Mouse (Mus musculus) layer of hippocampus, postnatal 25 days (tissue): ENCODE measurements around the gene Vstm4. TPM values are rescaled to one million over a fixed set of nuclear protein-coding genes. Genes with fewer than 3 reads are reported as not detected.

ENCODE experiments used
- DNase-seq, 2 experiments: peaks; one replicate each; pipeline ENCODE4 v3.0.0; 2022; ENCODE audit warnings: mixed read lengths in 2 of 2, low spot score in 1 of 2; ENCODE audit errors: extremely low spot score in 1 of 2
- total RNA-seq, 2 experiments: library from RNA; stranded (reverse); gene quantifications; 2 replicates each; pipeline ENCODE4 v1.2.3; 2021

Gene Vstm4
- total RNA-seq, 2 experiments from 2014 or later = 3.6 to 4.6 TPM

GRCm38 (mm10) chr14:32858941-32859510 is 2.5 kb downstream of the Vstm4 start:
- no peak for DNase-seq

GRCm38 (mm10) chr14:32859831-32860569 is 3.4 kb downstream of the Vstm4 start:
- DNase-seq = no peak

- DNase-seq = no peak
Measured at GRCm38 (mm10) chr14:32861149-32861581, 4.6 kb downstream of the Vstm4 start.

GRCm38 (mm10) chr14:32861656-32862055 is 5.1 kb downstream of the Vstm4 start:
- DNase-seq = no peak

- DNase-seq = no peak
Measured at GRCm38 (mm10) chr14:32865331-32865730, 8.8 kb downstream of the Vstm4 start.

GRCm38 (mm10) chr14:32871963-32872362 is 15.4 kb downstream of the Vstm4 start:
- no peak for DNase-seq

GRCm38 (mm10) chr14:32877549-32877948 is 21.0 kb downstream of the Vstm4 start:
- DNase-seq = no peak

GRCm38 (mm10) chr14:32880332-32880731 is 23.8 kb downstream of the Vstm4 start:
- DNase-seq = no peak

GRCm38 (mm10) chr14:32881693-32882092 is 25.1 kb downstream of the Vstm4 start:
- no peak for DNase-seq

GRCm38 (mm10) chr14:32888876-32889674 is 32.5 kb downstream of the Vstm4 start:
- DNase-seq = peak; percentile 10 to 13

GRCm38 (mm10) chr14:32894341-32894853 is 37.8 kb downstream of the Vstm4 start:
- no peak for DNase-seq

- no peak for DNase-seq
Measured at GRCm38 (mm10) chr14:32894878-32895277, 38.3 kb downstream of the Vstm4 start.

GRCm38 (mm10) chr14:32896896-32897295 is 40.3 kb downstream of the Vstm4 start:
- DNase-seq = peak in 1 of 2 experiments; percentile 36

GRCm38 (mm10) chr14:32903203-32903602 is 46.6 kb downstream of the Vstm4 start:
- DNase-seq = no peak

- DNase-seq = no peak
Measured at GRCm38 (mm10) chr14:32906545-32906944, 50.0 kb downstream of the Vstm4 start.

GRCm38 (mm10) chr14:32909112-32909511 is 52.6 kb downstream of the Vstm4 start:
- DNase-seq = no peak

GRCm38 (mm10) chr14:32911187-32911586 is 54.6 kb downstream of the Vstm4 start:
- no peak for DNase-seq

- DNase-seq = no peak
Measured at GRCm38 (mm10) chr14:32915360-32915759, 58.8 kb downstream of the Vstm4 start.

- DNase-seq = no peak
Measured at GRCm38 (mm10) chr14:32917919-32918318, 61.4 kb downstream of the Vstm4 start.

- DNase-seq = no peak
Measured at GRCm38 (mm10) chr14:32923871-32924270, 67.3 kb downstream of the Vstm4 start.

GRCm38 (mm10) chr14:32931709-32932108 is 75.2 kb downstream of the Vstm4 start:
- no peak for DNase-seq
